Mouse (Mus musculus): ENCODE data around the gene Wbp1. TPM values are rescaled to one million over a fixed set of nuclear protein-coding genes. Genes with fewer than 3 reads are reported as not detected.

The Wbp1 gene
- 35.0 and 42.4 TPM in 2 replicates for total RNA-seq (2012; rRNA removed)
- polyA plus RNA-seq (2012; ENCODE audit: insufficient read depth in 1 of 2, insufficient read length in 2 of 2, low read depth in 1 of 2, low replicate concordance in 2 of 2, missing spikeins in 1 of 2), result 10 to 100 TPM in 1 of 2 experiments, not detected in 1; 72.8 TPM

DNA sequence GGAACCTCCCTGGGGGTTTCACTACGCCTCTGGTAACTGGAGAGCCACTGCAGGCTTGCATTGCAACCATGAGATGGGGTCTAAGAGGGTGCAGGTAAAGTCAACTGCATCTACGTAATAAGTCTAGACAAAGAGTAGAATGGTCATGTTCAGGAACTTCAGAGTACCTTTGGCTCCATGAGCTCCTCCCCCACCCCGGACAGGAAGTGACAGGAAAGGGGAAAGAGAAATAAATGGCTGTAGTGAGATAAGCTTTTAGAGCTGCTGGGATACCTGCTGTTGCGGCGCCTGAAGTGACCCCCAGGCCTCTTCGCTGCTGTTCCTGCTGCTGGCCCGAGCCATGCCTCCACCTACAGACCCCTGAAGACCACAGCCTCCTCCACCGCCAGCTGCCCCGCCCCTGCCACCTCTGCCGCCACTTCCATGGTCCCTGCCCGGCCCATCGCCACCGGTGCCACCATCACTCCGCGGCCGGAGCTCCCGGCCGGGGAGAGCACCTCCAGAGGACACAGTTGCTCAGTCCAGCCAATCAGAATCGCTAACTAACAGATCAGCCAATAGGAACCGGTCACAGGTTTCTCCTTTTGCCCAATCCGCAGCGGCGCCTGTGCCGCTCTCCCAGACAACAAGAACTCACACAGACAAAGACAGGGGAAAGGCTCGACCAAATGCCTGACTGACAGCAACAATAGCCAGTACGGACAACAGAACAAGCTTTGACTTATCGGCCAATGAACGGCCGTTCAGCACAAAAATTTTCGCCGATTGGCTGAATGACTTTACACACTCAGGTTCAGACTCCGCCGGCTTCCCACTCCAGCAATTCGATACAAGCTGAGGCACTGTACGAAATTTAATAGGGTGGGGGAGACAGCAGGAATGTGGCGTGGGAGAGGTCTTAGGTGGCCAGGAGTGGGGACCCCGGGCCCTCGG is at the start of gene Wbp1:
TSS of gene Wbp1 (minus strand) at position 630 of the 933 bp plus-strand sequence.
- Histone ChIP-seq H3K9ac (ENCODE audit: control insufficient read depth, low read depth, low read length, poor library complexity, severe bottlenecking) (peak within 1 kb of the TSS; percentile 80), H3K79me2 (ENCODE audit: control insufficient read depth, insufficient read depth, low read length, poor library complexity) (peaks cover 38% of the 10 kb centered on the region), H3K27me3 (ENCODE audit: control insufficient read depth in 1 of 2, insufficient read depth in 2 of 2, low read length in 2 of 2) (no peaks in the 10 kb centered on the region), H3K4me1 (ENCODE audit: control insufficient read depth in 1 of 2, insufficient read depth in 2 of 2, low read length in 2 of 2) (peaks cover 0 to 29% of the 10 kb centered on the region in 2 experiments; a peak in 3 of 4 replicates), H3K27ac (ENCODE audit: control insufficient read depth, low read depth, low read length) (peak within 1 kb of the TSS; percentile 80), H3K9me3 (replicated peaks; ENCODE audit: insufficient read depth, low read length) (no peaks in the 10 kb centered on the region), H3K4me3 (ENCODE audit: control insufficient read depth in 1 of 2, insufficient read depth in 1 of 2, low read depth in 2 of 2, low read length in 2 of 2) (peak within 1 kb of the TSS; percentile 80 to 82), H3K36me3 (ENCODE audit: control insufficient read depth in 1 of 2, insufficient read depth in 2 of 2, low read length in 2 of 2) (peaks cover 0 to 33% of the 10 kb centered on the region in 2 experiments; a peak in 2 of 4 replicates)
- peak; percentile 99 for DNase-seq (ENCODE audit: low read depth, low spot score)
- TF ChIP-seq KAT2A (conservative IDR thresholded peaks at IDR 0.05; ENCODE audit: low read depth, low read length), result no peak; the same call in 1 of the 2 replicates
- TF ChIP-seq POLR2AphosphoS5 (IDR thresholded peaks at IDR 0.05; ENCODE audit: borderline replicate concordance, low read depth, low read length), result no peak
- 0 out of 2 replicates have a peak, but pooled peaks have one; percentile 3 for TF ChIP-seq TAL1 (IDR thresholded peaks at IDR 0.05; ENCODE audit: low read length)
- TF ChIP-seq NELFE (IDR thresholded peaks at IDR 0.05; ENCODE audit: low read depth, low read length), result peak; percentile 82
- no peak for TF ChIP-seq MAFK (IDR thresholded peaks at IDR 0.05; ENCODE audit: borderline replicate concordance, low read depth, low read length)
- TF ChIP-seq ZMIZ1 (IDR thresholded peaks at IDR 0.05; ENCODE audit: low read depth, low read length), result peak; percentile 45; the same call in 1 of the 2 replicates
- peak; percentile 65; the same call in 1 of the 2 replicates for TF ChIP-seq MAX (IDR thresholded peaks at IDR 0.05; ENCODE audit: low read length)
- TF ChIP-seq ZC3H11A (IDR thresholded peaks at IDR 0.05; ENCODE audit: low read depth, low read length), result no peak
- TF ChIP-seq RCOR1 (IDR thresholded peaks at IDR 0.05; ENCODE audit: low read depth, low read length), result no peak
- TF ChIP-seq SIN3A (IDR thresholded peaks at IDR 0.05; ENCODE audit: low read length), result peak; percentile 67
- no peak for TF ChIP-seq UBTF (IDR thresholded peaks at IDR 0.05; ENCODE audit: borderline replicate concordance, insufficient read depth, low read depth, low read length)
- TF ChIP-seq MEF2A (IDR thresholded peaks at IDR 0.05; ENCODE audit: extremely low read depth, insufficient replicate concordance, low read depth, low read length, poor library complexity, severe bottlenecking), result no peak
- peak; percentile 75 for TF ChIP-seq CHD2 (IDR thresholded peaks at IDR 0.05; ENCODE audit: low read length)
- TF ChIP-seq USF1 (IDR thresholded peaks at IDR 0.05; ENCODE audit: low read depth, low read length), result peak; percentile 22; the same call in 1 of the 2 replicates
- TF ChIP-seq RAD21 (IDR thresholded peaks at IDR 0.05; ENCODE audit: low read depth, low read length), result no peak
- no peak; the same call in 1 of the 2 replicates for TF ChIP-seq TCF12 (IDR thresholded peaks at IDR 0.05; ENCODE audit: low read depth, low read length)
- TF ChIP-seq MYB (IDR thresholded peaks at IDR 0.05; ENCODE audit: low read depth, low read length), result no peak
- TF ChIP-seq SMC3 (IDR thresholded peaks at IDR 0.05; ENCODE audit: low read depth, low read length), result no peak
- TF ChIP-seq MYC (IDR thresholded peaks at IDR 0.05; ENCODE audit: low read depth, low read length), result 0 out of 2 replicates have a peak, but pooled peaks have one; percentile 11
- peak; percentile 96 for TF ChIP-seq POLR2AphosphoS2 (IDR thresholded peaks at IDR 0.05; ENCODE audit: low read length)
- no peak for TF ChIP-seq ETS1 (IDR thresholded peaks at IDR 0.05; ENCODE audit: low read depth, low read length)
- no peak for TF ChIP-seq ZKSCAN1 (IDR thresholded peaks at IDR 0.05; ENCODE audit: low read depth, low read length)
- TF ChIP-seq HCFC1 (IDR thresholded peaks at IDR 0.05; ENCODE audit: low read depth, low read length), result peak; percentile 64
- peak; percentile 49; the same call in 1 of the 2 replicates for TF ChIP-seq GATA1 (IDR thresholded peaks at IDR 0.05; ENCODE audit: low read depth, low read length)
- TF ChIP-seq MAZ (IDR thresholded peaks at IDR 0.05; ENCODE audit: low read depth, low read length), result no peak; the same call in 1 of the 2 replicates
- peak; percentile 41; the same call in 1 of the 2 replicates for TF ChIP-seq NRF1 (IDR thresholded peaks at IDR 0.05; ENCODE audit: insufficient read depth, low read depth, low read length, poor library complexity, severe bottlenecking)
- 0 out of 2 replicates have a peak, but pooled peaks have one; percentile 37 for TF ChIP-seq MXI1 (IDR thresholded peaks at IDR 0.05; ENCODE audit: low read depth, low read length)
- TF ChIP-seq GABPA (IDR thresholded peaks at IDR 0.05; ENCODE audit: low read depth, low read length), result no peak
- no peak for TF ChIP-seq CHD1 (IDR thresholded peaks at IDR 0.05; ENCODE audit: low read depth, low read length)
- TF ChIP-seq JUND (IDR thresholded peaks at IDR 0.05; ENCODE audit: low read depth, low read length), result no peak
- TF ChIP-seq CTCF (IDR thresholded peaks at IDR 0.05 in 2 of 3, conservative IDR thresholded peaks at IDR 0.05 in 1 of 3; ENCODE audit: control insufficient read depth in 1 of 3, insufficient read depth in 1 of 3, low read depth in 2 of 3, low read length in 3 of 3, poor library complexity in 1 of 3, severe bottlenecking in 1 of 3), result no peak
- peak; percentile 85 for TF ChIP-seq TBP (IDR thresholded peaks at IDR 0.05; ENCODE audit: low read depth, low read length)
- peak in 1 of 2 experiments; percentile 26; a peak in 2 of 4 replicates for TF ChIP-seq EP300 (IDR thresholded peaks at IDR 0.05; ENCODE audit: low read depth in 1 of 2, low read length in 2 of 2)
- TF ChIP-seq POLR2A (IDR thresholded peaks at IDR 0.05; ENCODE audit: control insufficient read depth in 1 of 2, insufficient read depth in 1 of 2, low read depth in 1 of 2, low read length in 2 of 2, poor library complexity in 1 of 2), result peak; percentile 60 to 90

Measured in MEL (cell line).